Mouse (Mus musculus): ENCODE measurements around the gene Svep1.

- TF ChIP-seq CTCF (IDR thresholded peaks at IDR 0.05; ENCODE audit: low read depth, low read length) (no peak), POLR2AphosphoS5 (IDR thresholded peaks at IDR 0.05; ENCODE audit: insufficient replicate concordance, low read depth, low read length) (no peak), GATA1 (IDR thresholded peaks at IDR 0.05; ENCODE audit: borderline replicate concordance, low read length) (no peak)
These were observed 141.9 kb downstream of the Svep1 start for GRCm38 (mm10) chr4:58064721-58065120.

Measured in G1E (cell line).